Mouse (Mus musculus) limb, embryonic 11.5 days (tissue): ENCODE data around the gene Nol4l. TPM values are rescaled to one million over a fixed set of nuclear protein-coding genes. Genes with fewer than 3 reads are reported as not detected.
A peak's percentile ranks its signal among the peaks of the same experiment; 100 is the strongest.

Source experiments
- ATAC-seq: fragments of 200-750 bp; cut with Nextera tagmentation; 2 replicates; pipeline ENCODE4 v1.8.0; 2017; ENCODE audit warnings: low read depth; ENCODE audit not compliant: insufficient number of reproducible peaks, low FRiP score, low TSS enrichment
- DNase-seq: peaks from one replicate; pipeline ENCODE4 v3.0.0-alpha.2; 2015; ENCODE audit warnings: low spot score
- H3K27ac ChIP-seq: fragments of 300-500 bp; sonication (generic); replicated peaks from 2 replicates; pipeline ENCODE4 v1.5.1; 2014; ENCODE audit warnings: low read depth, mild to moderate bottlenecking, low read length
- H3K27me3 ChIP-seq: fragments of 300-500 bp; sonication (generic); 2 replicates; pipeline ENCODE4 v1.6.1; 2014; ENCODE audit warnings: mild to moderate bottlenecking, low read length, mixed read lengths; ENCODE audit not compliant: control insufficient read depth, insufficient read depth
- H3K36me3 ChIP-seq: fragments of 300-500 bp; sonication (generic); 2 replicates; pipeline ENCODE4 v1.6.1; 2014; ENCODE audit warnings: mild to moderate bottlenecking, low read length, moderate library complexity, mixed read lengths; ENCODE audit not compliant: control insufficient read depth, insufficient read depth
- H3K4me1 ChIP-seq: fragments of 300-500 bp; sonication (generic); 2 replicates; pipeline ENCODE4 v1.6.1; 2014; ENCODE audit warnings: low read length, mixed read lengths; ENCODE audit not compliant: control insufficient read depth, insufficient read depth
- H3K4me2 ChIP-seq: fragments of 300-500 bp; sonication (generic); 2 replicates; pipeline ENCODE4 v1.6.1; 2014; ENCODE audit warnings: low read depth, mild to moderate bottlenecking, moderate library complexity; ENCODE audit not compliant: severe bottlenecking
- H3K4me3 ChIP-seq: fragments of 300-500 bp; sonication (generic); 2 replicates; pipeline ENCODE4 v1.5.1; 2014; ENCODE audit warnings: low read depth, low read length
- H3K9ac ChIP-seq: fragments of 300-500 bp; sonication (generic); 2 replicates; pipeline ENCODE4 v1.6.1; 2014; ENCODE audit warnings: mild to moderate bottlenecking, low read length
- H3K9me3 ChIP-seq: fragments of 300-500 bp; sonication (generic); 2 replicates; pipeline ENCODE4 v1.6.1; 2016; ENCODE audit warnings: low read length; ENCODE audit not compliant: control insufficient read depth
- WGBS: fragments of 180-500 bp; shearing (Covaris S2); extraction: QIAGEN DNeasy Blood & Tissue Kit; methylation state at CpG from one replicate; pipeline ENCODE4 v1.1.7; 2014; 5-methylcytosine and 5-hydroxymethylcytosine counted together
- polyA plus RNA-seq: library from polyadenylated mRNA; unstranded; fragments of >200 nt; fragmentation: Nextera tagmentation; extraction: Ambion mirVana; gene quantifications from 2 replicates; pipeline ENCODE4 v1.2.1, GENCODE M21; 2014

Nol4l gene
- polyA plus RNA-seq, 1 experiment from 2014 or later, result 14.0 TPM

DNA sequence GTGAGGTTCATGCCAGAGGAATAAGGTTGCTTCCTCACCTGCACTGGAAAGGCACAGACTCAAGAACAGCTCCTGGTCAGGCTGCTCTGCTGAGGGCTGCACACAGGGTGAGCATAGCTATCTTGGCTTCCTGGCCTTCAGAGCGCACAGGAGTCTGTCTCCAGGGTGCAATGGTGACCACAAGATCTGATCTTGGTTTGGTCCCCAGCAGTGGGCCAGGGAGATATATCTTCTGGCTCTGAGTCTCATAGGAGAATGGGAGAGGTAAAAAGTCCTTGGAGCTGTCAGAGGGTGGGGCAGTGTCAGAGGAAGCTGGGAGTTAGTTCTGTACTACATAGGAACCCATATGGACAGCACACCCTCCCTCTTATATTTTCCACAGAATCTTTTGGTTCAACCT lies 50.3 kb downstream of the Nol4l start:
- WGBS, result 90% methylated on average over 1 of the region's 1 CpGs
- Histone ChIP-seq H3K36me3 (no peaks in the 10 kb centered on the region), H3K4me3 (no peak overlapping the region), H3K27me3 (no peaks in the 10 kb centered on the region), H3K4me2 (no peak overlapping the region), H3K9ac (no peak overlapping the region), H3K4me1 (peaks cover 10% of the 10 kb centered on the region), H3K9me3 (no peaks in the 10 kb centered on the region), H3K27ac (no peak overlapping the region)
- no peak for ATAC-seq
- no peak for DNase-seq

DNA sequence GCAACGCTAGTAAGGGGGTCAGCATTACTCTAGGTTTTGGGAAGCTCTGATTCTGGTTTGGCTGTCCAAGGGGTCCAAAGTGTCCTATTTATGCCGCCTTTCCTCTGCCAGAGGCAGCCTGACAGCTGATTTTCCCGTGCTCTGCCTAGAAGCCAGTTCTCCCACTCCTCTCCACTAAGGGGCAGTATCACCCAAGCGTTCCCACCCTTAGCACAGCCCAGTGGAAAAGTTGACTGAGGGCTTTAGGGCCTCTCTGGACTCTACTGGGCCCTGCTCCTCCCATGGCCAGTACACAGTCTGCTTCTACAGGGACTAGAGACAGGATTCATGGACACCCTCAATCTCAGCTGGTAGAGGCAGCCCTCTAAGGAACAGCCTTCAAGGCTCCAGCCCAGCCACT lies 51.2 kb downstream of the Nol4l start:
- Histone ChIP-seq H3K27ac (no peak overlapping the region), H3K4me2 (no peak overlapping the region), H3K27me3 (no peaks in the 10 kb centered on the region), H3K4me1 (peaks cover 8% of the 10 kb centered on the region), H3K4me3 (no peak overlapping the region), H3K9ac (no peak overlapping the region), H3K36me3 (no peaks in the 10 kb centered on the region), H3K9me3 (no peaks in the 10 kb centered on the region)
- ATAC-seq (peak; percentile 63; the same call in 1 of the 2 replicates), DNase-seq (peak; percentile 82)
- WGBS, result 2% methylated on average over 4 of the region's 4 CpGs

DNA sequence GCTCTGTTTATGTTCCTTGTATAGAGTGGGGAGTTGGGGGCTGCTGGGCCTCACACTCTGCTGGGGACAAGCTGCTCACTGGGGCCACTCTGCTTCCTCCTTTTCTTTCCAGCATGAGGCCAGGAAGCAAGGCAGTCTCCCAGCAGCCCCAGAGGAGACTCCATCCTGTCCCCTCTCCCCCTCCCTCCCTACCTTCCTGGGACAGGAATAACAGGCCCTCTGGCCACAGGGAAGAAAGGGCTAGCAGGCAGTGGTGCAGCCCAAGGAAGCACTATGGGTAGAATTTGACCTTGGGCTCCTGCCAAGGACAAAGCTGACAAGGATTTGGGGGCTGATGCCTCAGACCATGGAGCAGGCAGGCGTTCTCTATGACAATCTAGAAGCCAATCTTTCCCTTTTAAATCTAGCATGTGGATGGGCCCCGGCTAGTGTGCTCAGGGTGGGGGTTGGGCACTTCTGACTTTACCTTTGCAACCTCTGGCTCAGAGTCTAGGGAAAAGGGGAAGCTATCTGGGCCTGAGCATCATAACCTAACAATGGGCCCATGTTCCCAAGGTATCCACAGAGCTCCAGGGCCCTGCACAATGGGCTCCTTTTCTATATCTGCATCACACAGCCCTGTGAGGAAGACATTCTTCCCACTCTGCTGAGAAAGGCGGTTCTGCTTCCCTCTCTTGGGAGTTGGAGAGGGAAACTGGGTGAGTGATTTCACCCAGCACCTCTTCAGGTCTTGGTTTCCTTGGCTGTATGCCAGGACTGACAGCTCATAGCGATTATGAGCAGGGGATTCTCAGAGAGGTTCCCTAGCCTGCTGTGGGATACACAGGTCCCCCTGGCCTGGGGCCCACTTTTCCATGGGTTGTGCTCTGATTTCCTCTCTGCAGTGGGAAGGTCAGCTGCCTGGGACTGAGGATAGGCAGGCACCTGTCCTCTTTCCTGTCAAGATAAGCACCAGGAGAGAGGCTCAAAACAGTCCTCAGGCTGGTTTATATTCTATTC lies 54.4 kb downstream of the Nol4l start:
- no peak overlapping the region for H3K9ac ChIP-seq
- no peaks in the 10 kb centered on the region for H3K27me3 ChIP-seq
- no peaks in the 10 kb centered on the region for H3K36me3 ChIP-seq
- WGBS, result 58% methylated on average over 4 of the region's 4 CpGs
- H3K4me2 ChIP-seq, result no peak overlapping the region
- ATAC-seq (no peak), DNase-seq (no peak)
- no peaks in the 10 kb centered on the region for H3K9me3 ChIP-seq
- 0 out of 2 replicates have a peak overlapping the region, but pooled peaks have one; percentile 15 for H3K27ac ChIP-seq
- peaks cover 3% of the 10 kb centered on the region; the same call in 1 of the 2 replicates for H3K4me1 ChIP-seq
- H3K4me3 ChIP-seq, result no peak overlapping the region

DNA sequence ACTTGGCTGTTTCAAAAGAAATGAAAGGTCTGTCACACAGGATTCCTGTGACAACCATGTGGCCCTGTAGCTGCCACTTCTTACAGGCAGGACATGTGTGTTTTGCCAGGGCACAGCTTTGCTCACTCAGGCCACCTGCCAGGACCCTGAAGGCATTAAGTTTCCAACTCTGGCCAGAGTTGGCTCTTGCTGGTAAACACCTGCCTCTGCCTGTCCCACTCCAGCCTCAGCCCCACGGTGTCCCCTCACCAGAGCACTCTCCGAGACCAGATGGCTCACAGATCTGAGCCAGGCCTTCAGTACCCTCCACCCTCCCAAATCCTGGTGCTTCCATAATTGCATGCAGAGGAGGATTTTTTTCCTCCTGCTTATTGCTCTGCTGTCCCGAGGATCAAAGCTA lies 58.8 kb downstream of the Nol4l start:
- Histone ChIP-seq H3K4me2 (no peak overlapping the region), H3K27ac (no peak overlapping the region; the same call in 1 of the 2 replicates), H3K4me1 (peaks cover 16% of the 10 kb centered on the region), H3K36me3 (no peaks in the 10 kb centered on the region), H3K9ac (no peak overlapping the region), H3K4me3 (no peak overlapping the region), H3K9me3 (no peaks in the 10 kb centered on the region), H3K27me3 (no peaks in the 10 kb centered on the region)
- 31% methylated on average over 3 of the region's 3 CpGs for WGBS
- DNase-seq, result no peak
- 0 out of 2 replicates have a peak, but pooled peaks have one; percentile 45 for ATAC-seq

GRCm38 (mm10) chr2:153469764-153470163 lies 60.0 kb downstream of the Nol4l start:
- H3K9ac ChIP-seq, result peak overlapping the region; percentile 13; the same call in 1 of the 2 replicates
- H3K4me3 ChIP-seq, result no peak overlapping the region
- H3K27me3 ChIP-seq, result no peaks in the 10 kb centered on the region
- no peaks in the 10 kb centered on the region for H3K9me3 ChIP-seq
- no peak for DNase-seq
- no peak overlapping the region for H3K27ac ChIP-seq
- WGBS, result 52% methylated on average over 4 of the region's 4 CpGs
- ATAC-seq, result no peak
- H3K4me2 ChIP-seq, result no peak overlapping the region
- H3K36me3 ChIP-seq, result no peaks in the 10 kb centered on the region
- peaks cover 14% of the 10 kb centered on the region for H3K4me1 ChIP-seq

GRCm38 (mm10) chr2:153469317-153469716 lies 60.5 kb downstream of the Nol4l start:
- no peaks in the 10 kb centered on the region for H3K27me3 ChIP-seq
- WGBS, result 28% methylated on average over 2 of the region's 2 CpGs
- H3K4me3 ChIP-seq, result no peak overlapping the region
- no peaks in the 10 kb centered on the region for H3K9me3 ChIP-seq
- no peak for DNase-seq
- ATAC-seq, result 0 out of 2 replicates have a peak, but pooled peaks have one; percentile 33
- no peak overlapping the region for H3K27ac ChIP-seq
- peaks cover 14% of the 10 kb centered on the region for H3K4me1 ChIP-seq
- 0 out of 2 replicates have a peak overlapping the region, but pooled peaks have one; percentile 12 for H3K9ac ChIP-seq
- H3K4me2 ChIP-seq, result no peak overlapping the region
- H3K36me3 ChIP-seq, result no peaks in the 10 kb centered on the region

- H3K9ac ChIP-seq, result no peak overlapping the region
- H3K4me3 ChIP-seq, result no peak overlapping the region
- no peaks in the 10 kb centered on the region for H3K27me3 ChIP-seq
- WGBS, result 83% methylated on average over 1 of the region's 1 CpGs
- no peak for ATAC-seq
- DNase-seq, result no peak
- H3K36me3 ChIP-seq, result no peaks in the 10 kb centered on the region
- peaks cover 14% of the 10 kb centered on the region for H3K4me1 ChIP-seq
- no peaks in the 10 kb centered on the region for H3K9me3 ChIP-seq
- H3K27ac ChIP-seq, result no peak overlapping the region
- H3K4me2 ChIP-seq, result no peak overlapping the region
Measured at GRCm38 (mm10) chr2:153467372-153467771, 62.4 kb downstream of the Nol4l start.

DNA sequence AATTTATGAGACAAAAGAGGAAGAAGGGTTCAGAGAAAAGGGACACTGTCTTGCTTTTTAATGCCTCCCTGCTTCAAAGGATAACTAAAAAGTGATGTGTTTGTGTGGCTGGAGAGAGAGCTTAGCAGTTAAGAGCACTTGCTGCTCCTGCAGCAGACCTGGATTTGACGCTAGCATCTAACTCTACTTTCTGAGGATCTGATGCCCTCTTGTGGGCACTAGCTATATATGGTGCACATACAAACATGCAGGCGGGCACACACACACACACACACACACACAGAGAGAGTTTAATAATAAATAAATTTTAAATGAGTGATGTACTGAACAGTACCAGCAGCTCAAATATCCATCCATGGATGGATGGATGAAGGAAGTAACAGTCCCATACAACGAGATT lies 66.5 kb downstream of the Nol4l start:
- Histone ChIP-seq H3K4me1 (0 out of 2 replicates have a peak, but pooled peaks cover 2% of the 10 kb centered on the region), H3K4me3 (no peak overlapping the region), H3K9ac (no peak overlapping the region), H3K27me3 (no peaks in the 10 kb centered on the region), H3K4me2 (no peak overlapping the region), H3K27ac (no peak overlapping the region), H3K9me3 (no peaks in the 10 kb centered on the region), H3K36me3 (no peaks in the 10 kb centered on the region)
- DNase-seq (no peak), ATAC-seq (no peak)
- 77% methylated on average over 3 of the region's 3 CpGs for WGBS
